Mouse (Mus musculus): ENCODE measurements at regions not wholly inside any gene's neighbourhood (a gene's known extent, or its start where the extent isn't known, plus 50 kb on each side); places are given as distances from the start of the nearest gene placed in this dataset.
A peak's percentile ranks its signal among the peaks of the same experiment; 100 is the strongest.

DNA sequence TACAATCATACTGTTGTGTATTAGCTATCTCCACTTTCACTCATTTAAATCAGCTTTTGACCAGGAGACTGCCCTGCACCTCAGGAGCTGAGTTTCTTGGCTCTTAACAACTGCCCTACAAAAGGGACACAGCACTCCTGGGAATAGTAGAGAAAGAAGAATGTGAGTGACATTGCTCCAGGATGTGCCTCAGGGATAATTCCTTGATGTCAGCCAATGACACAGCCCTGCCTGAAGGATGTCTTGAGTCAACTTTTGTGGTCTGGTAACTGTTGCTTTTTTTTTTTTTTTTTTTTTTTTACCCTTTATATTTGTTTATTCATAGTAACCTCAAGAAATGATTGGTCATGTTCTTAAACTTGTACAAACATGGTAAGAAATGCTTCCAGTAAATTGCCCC lies 415.5 kb downstream of the Hdgfl1 start:
- no peak for DNase-seq (ENCODE audit: low spot score)
- Histone ChIP-seq H3K27ac (ENCODE audit: low read depth) (no peak overlapping the region), H3K36me3 (replicated peaks; ENCODE audit: control insufficient read depth, insufficient read depth, low read length) (no peaks in the 10 kb centered on the region), H3K9me3 (replicated peaks; ENCODE audit: control insufficient read depth, low read length) (no peaks in the 10 kb centered on the region), H3K9ac (replicated peaks; ENCODE audit: low read depth, low read length) (no peak overlapping the region), H3K27me3 (ENCODE audit: control insufficient read depth, insufficient read depth, low read length) (no peaks in the 10 kb centered on the region), H3K4me3 (ENCODE audit: low read depth, low read length) (no peak overlapping the region), H3K4me2 (ENCODE audit: low read depth, low read length) (no peak overlapping the region), H3K4me1 (ENCODE audit: control insufficient read depth, insufficient read depth) (no peaks in the 10 kb centered on the region)
- ATAC-seq (ENCODE audit: insufficient read depth, low read depth): no peak
- TF ChIP-seq CTCF (IDR thresholded peaks at IDR 0.05; ENCODE audit: low read depth) (no peak), EP300 (IDR thresholded peaks at IDR 0.05; ENCODE audit: low read depth) (no peak)

DNA sequence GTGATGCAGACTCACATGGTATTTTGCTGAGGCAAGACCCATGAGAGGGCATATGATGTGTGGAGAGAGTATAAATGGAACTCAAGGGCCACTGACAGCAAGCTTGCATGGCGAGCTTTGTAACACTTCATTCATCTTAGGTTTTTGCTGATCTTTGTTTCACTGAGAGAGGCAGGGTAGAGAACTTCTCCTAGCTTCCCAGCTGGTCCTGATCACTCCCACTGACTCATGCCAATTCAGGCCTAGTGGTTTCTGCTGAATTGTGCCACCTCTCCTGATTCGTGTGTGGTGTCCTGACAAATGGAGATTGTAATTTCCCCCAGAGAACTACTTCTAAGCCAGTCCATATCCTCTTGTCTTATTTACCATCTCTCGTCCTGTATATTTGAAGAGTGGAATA lies 419.5 kb downstream of the Hdgfl1 start:
- Histone ChIP-seq H3K36me3 (replicated peaks; ENCODE audit: control insufficient read depth, insufficient read depth, low read length) (no peaks in the 10 kb centered on the region), H3K4me3 (ENCODE audit: low read depth, low read length) (no peak overlapping the region), H3K9me3 (replicated peaks; ENCODE audit: control insufficient read depth, low read length) (no peaks in the 10 kb centered on the region), H3K4me1 (ENCODE audit: control insufficient read depth, insufficient read depth) (no peaks in the 10 kb centered on the region), H3K27me3 (ENCODE audit: control insufficient read depth, insufficient read depth, low read length) (no peaks in the 10 kb centered on the region), H3K9ac (replicated peaks; ENCODE audit: low read depth, low read length) (no peak overlapping the region), H3K27ac (ENCODE audit: low read depth) (no peak overlapping the region), H3K4me2 (ENCODE audit: low read depth, low read length) (no peak overlapping the region)
- ATAC-seq (ENCODE audit: insufficient read depth, low read depth): no peak
- no peak for TF ChIP-seq CTCF (IDR thresholded peaks at IDR 0.05; ENCODE audit: low read depth)
- TF ChIP-seq EP300 (IDR thresholded peaks at IDR 0.05; ENCODE audit: low read depth): no peak
- 76% methylated on average over 3 of the region's 3 CpGs for WGBS
- DNase-seq (ENCODE audit: low spot score): no peak

DNA sequence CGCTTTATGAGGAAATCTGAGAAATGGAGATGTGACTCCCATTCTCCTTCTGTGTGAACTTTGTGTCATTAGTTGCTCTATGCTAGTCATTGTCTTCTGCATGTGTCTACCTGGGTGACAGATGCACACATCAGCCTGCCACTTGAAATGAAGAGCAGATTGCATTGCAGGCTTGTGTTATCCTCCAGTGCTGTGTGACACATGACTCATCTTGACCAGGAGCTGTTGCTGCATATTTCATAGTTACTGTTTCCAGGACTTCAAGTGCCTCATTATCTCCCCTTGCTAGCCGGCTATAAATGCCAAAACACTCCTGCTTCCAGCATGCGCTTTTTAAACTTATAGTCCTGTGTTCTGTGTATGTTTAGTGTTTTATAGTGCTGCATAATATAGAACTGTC lies 431.2 kb downstream of the Hdgfl1 start:
- H3K4me3 ChIP-seq (ENCODE audit: low read depth, low read length): no peak overlapping the region
- DNase-seq (ENCODE audit: low spot score) (peak; percentile 75), ATAC-seq (ENCODE audit: insufficient read depth, low read depth) (peak; percentile 68)
- TF ChIP-seq CTCF (IDR thresholded peaks at IDR 0.05; ENCODE audit: low read depth): no peak
- peak; percentile 36; the same call in 1 of the 2 replicates for TF ChIP-seq EP300 (IDR thresholded peaks at IDR 0.05; ENCODE audit: low read depth)
- no peaks in the 10 kb centered on the region for H3K36me3 ChIP-seq (replicated peaks; ENCODE audit: control insufficient read depth, insufficient read depth, low read length)
- H3K27ac ChIP-seq (ENCODE audit: low read depth): no peak overlapping the region
- 40% methylated on average over 3 of the region's 3 CpGs for WGBS
- H3K4me2 ChIP-seq (ENCODE audit: low read depth, low read length): no peak overlapping the region
- no peaks in the 10 kb centered on the region for H3K27me3 ChIP-seq (ENCODE audit: control insufficient read depth, insufficient read depth, low read length)
- 0 out of 2 replicates have a peak, but pooled peaks cover 8% of the 10 kb centered on the region for H3K4me1 ChIP-seq (ENCODE audit: control insufficient read depth, insufficient read depth)
- H3K9me3 ChIP-seq (replicated peaks; ENCODE audit: control insufficient read depth, low read length): no peaks in the 10 kb centered on the region
- H3K9ac ChIP-seq (replicated peaks; ENCODE audit: low read depth, low read length): no peak overlapping the region

- TF ChIP-seq EP300 (IDR thresholded peaks at IDR 0.05; ENCODE audit: low read depth): no peak
- Histone ChIP-seq H3K9me3 (replicated peaks; ENCODE audit: control insufficient read depth, low read length) (no peaks in the 10 kb centered on the region), H3K4me3 (ENCODE audit: low read depth, low read length) (no peak overlapping the region), H3K4me2 (ENCODE audit: low read depth, low read length) (no peak overlapping the region), H3K4me1 (ENCODE audit: control insufficient read depth, insufficient read depth) (no peaks in the 10 kb centered on the region), H3K27ac (ENCODE audit: low read depth) (no peak overlapping the region), H3K36me3 (replicated peaks; ENCODE audit: control insufficient read depth, insufficient read depth, low read length) (no peaks in the 10 kb centered on the region), H3K9ac (replicated peaks; ENCODE audit: low read depth, low read length) (no peak overlapping the region), H3K27me3 (ENCODE audit: control insufficient read depth, insufficient read depth, low read length) (no peaks in the 10 kb centered on the region)
- no peak for ATAC-seq (ENCODE audit: insufficient read depth, low read depth)
- no peak for DNase-seq (ENCODE audit: low spot score)
- WGBS: 74% methylated on average over 3 of the region's 3 CpGs
Observed at GRCm38 (mm10) chr13:26325066-26325465, 444.9 kb downstream of the Hdgfl1 start.

GRCm38 (mm10) chr13:26324633-26325032 lies 445.3 kb downstream of the Hdgfl1 start:
- no peaks in the 10 kb centered on the region for H3K36me3 ChIP-seq (replicated peaks; ENCODE audit: control insufficient read depth, insufficient read depth, low read length)
- H3K9me3 ChIP-seq (replicated peaks; ENCODE audit: control insufficient read depth, low read length): no peaks in the 10 kb centered on the region
- H3K27me3 ChIP-seq (ENCODE audit: control insufficient read depth, insufficient read depth, low read length): no peaks in the 10 kb centered on the region
- no peaks in the 10 kb centered on the region for H3K4me1 ChIP-seq (ENCODE audit: control insufficient read depth, insufficient read depth)
- 84% methylated on average over 6 of the region's 6 CpGs for WGBS
- TF ChIP-seq EP300 (IDR thresholded peaks at IDR 0.05; ENCODE audit: low read depth): no peak
- no peak for TF ChIP-seq CTCF (IDR thresholded peaks at IDR 0.05; ENCODE audit: low read depth)
- no peak overlapping the region for H3K9ac ChIP-seq (replicated peaks; ENCODE audit: low read depth, low read length)
- H3K4me2 ChIP-seq (ENCODE audit: low read depth, low read length): no peak overlapping the region
- no peak for DNase-seq (ENCODE audit: low spot score)
- ATAC-seq (ENCODE audit: insufficient read depth, low read depth): no peak
- no peak overlapping the region for H3K27ac ChIP-seq (ENCODE audit: low read depth)
- H3K4me3 ChIP-seq (ENCODE audit: low read depth, low read length): no peak overlapping the region

DNA sequence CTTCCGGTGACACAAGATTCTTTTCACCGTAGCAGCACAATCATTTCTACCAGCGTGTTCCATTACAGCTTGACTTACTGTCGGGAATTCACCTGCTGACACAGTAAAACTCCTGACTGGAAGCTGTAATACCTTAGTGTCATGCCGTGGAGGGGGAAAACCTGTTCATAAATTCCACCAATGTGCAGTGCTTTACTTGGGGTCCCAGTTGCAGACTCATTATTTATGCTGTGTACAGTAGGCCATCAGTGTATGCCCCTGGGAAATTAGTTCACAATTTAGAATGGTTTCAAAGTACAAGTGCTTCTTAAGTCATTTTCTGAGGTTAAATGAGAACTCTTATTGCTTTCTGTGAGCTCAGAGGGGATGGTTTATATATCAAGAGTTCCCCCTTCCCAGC lies 451.4 kb downstream of the Hdgfl1 start:
- H3K4me2 ChIP-seq (ENCODE audit: low read depth, low read length): no peak overlapping the region
- TF ChIP-seq CTCF (IDR thresholded peaks at IDR 0.05; ENCODE audit: low read depth): no peak
- no peak for TF ChIP-seq EP300 (IDR thresholded peaks at IDR 0.05; ENCODE audit: low read depth)
- H3K27me3 ChIP-seq (ENCODE audit: control insufficient read depth, insufficient read depth, low read length): no peaks in the 10 kb centered on the region
- no peaks in the 10 kb centered on the region for H3K36me3 ChIP-seq (replicated peaks; ENCODE audit: control insufficient read depth, insufficient read depth, low read length)
- H3K9ac ChIP-seq (replicated peaks; ENCODE audit: low read depth, low read length): no peak overlapping the region
- H3K4me1 ChIP-seq (ENCODE audit: control insufficient read depth, insufficient read depth): no peaks in the 10 kb centered on the region
- no peak overlapping the region for H3K27ac ChIP-seq (ENCODE audit: low read depth)
- ATAC-seq (ENCODE audit: insufficient read depth, low read depth) (no peak), DNase-seq (ENCODE audit: low spot score) (no peak)
- no peak overlapping the region for H3K4me3 ChIP-seq (ENCODE audit: low read depth, low read length)
- no peaks in the 10 kb centered on the region for H3K9me3 ChIP-seq (replicated peaks; ENCODE audit: control insufficient read depth, low read length)
- 80% methylated on average over 5 of the region's 5 CpGs for WGBS

Data from heart, postnatal 0 days (tissue).